Mouse (Mus musculus): ENCODE results near the gene Rbbp4. TPM values are rescaled to one million over a fixed set of nuclear protein-coding genes. Genes with fewer than 3 reads are reported as not detected.

The Rbbp4 gene
- polyA plus RNA-seq, 1 experiment from 2014 or later: 292 TPM

DNA sequence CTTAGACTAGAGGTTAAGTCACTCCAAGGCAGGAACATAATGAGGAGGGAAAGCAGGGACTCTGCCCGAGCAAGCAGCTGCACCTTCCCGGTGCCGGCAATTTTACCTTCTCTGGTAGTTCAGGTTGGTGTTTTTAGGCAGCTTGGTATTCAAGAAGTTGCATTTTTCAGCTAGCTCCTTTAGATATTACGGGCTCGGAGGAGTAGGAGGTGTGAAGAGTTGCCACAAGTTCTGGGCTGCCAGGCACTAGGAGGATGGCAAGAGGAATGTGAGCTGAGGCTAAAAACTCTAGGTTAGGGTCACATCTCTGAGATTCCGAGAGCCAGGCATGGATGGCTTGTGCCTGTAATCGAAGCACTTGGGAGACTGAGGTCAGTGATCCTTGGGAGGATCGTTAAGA, 45.5 kb downstream of the Rbbp4 start:
- ATAC-seq: no peak
- Histone ChIP-seq H3K27ac (no peak overlapping the region), H3K36me3 (no peaks in the 10 kb centered on the region), H3K4me1 (peaks cover 15% of the 10 kb centered on the region), H3K4me3 (no peak overlapping the region), H3K4me2 (no peak overlapping the region), H3K9ac (no peak overlapping the region), H3K27me3 (replicated peaks) (peaks cover 73% of the 10 kb centered on the region), H3K9me3 (replicated peaks) (no peaks in the 10 kb centered on the region)
- WGBS (ENCODE audit: insufficient replicate concordance): 84% methylated on average over 8 of the region's 8 CpGs

GRCm38 (mm10) chr4:129288067-129288466, 47.1 kb downstream of the Rbbp4 start:
- no peak for ATAC-seq
- no peak overlapping the region for H3K27ac ChIP-seq
- H3K4me3 ChIP-seq: no peak overlapping the region; the same call in 1 of the 2 replicates
- peak overlapping the region; percentile 95 for H3K4me2 ChIP-seq
- no peaks in the 10 kb centered on the region for H3K9me3 ChIP-seq (replicated peaks)
- WGBS (ENCODE audit: insufficient replicate concordance): 49% methylated on average over 3 of the region's 3 CpGs
- peaks cover 73% of the 10 kb centered on the region for H3K27me3 ChIP-seq (replicated peaks)
- H3K36me3 ChIP-seq: no peaks in the 10 kb centered on the region
- H3K9ac ChIP-seq: no peak overlapping the region
- peaks cover 15% of the 10 kb centered on the region for H3K4me1 ChIP-seq

GRCm38 (mm10) chr4:129287472-129287981, 47.6 kb downstream of the Rbbp4 start, which contains the start of gene Sync:
Sync (plus strand) TSS chr4:129287617.
- 0% methylated on average over 47 of the region's 53 CpGs for WGBS (ENCODE audit: insufficient replicate concordance)
- ATAC-seq: peak; percentile 45; the same call in 1 of the 2 replicates
- Histone ChIP-seq H3K27me3 (replicated peaks) (peaks cover 73% of the 10 kb centered on the region), H3K9me3 (replicated peaks) (no peaks in the 10 kb centered on the region), H3K9ac (peak within 1 kb of the TSS; percentile 63), H3K4me3 (peak within 1 kb of the TSS; percentile 60), H3K4me2 (peak within 1 kb of the TSS; percentile 95), H3K4me1 (peaks cover 15% of the 10 kb centered on the region), H3K36me3 (no peaks in the 10 kb centered on the region), H3K27ac (no peak within 1 kb of the TSS)

GRCm38 (mm10) chr4:129286683-129287471, 48.3 kb downstream of the Rbbp4 start:
- Histone ChIP-seq H3K27ac (no peak overlapping the region), H3K9ac (peak overlapping the region; percentile 63)
- ATAC-seq: 0 out of 2 replicates have a peak, but pooled peaks have one; percentile 10

GRCm38 (mm10) chr4:129286001-129286682, 49.0 kb downstream of the Rbbp4 start:
- H3K4me3 ChIP-seq: no peak overlapping the region
- H3K4me1 ChIP-seq: peaks cover 15% of the 10 kb centered on the region
- no peak for ATAC-seq

More at GRCm38 (mm10) chr4:129286683-129287471, 48.3 kb downstream of the Rbbp4 start:
- peak overlapping the region; percentile 60 for H3K4me3 ChIP-seq
- H3K36me3 ChIP-seq: no peaks in the 10 kb centered on the region
- WGBS (ENCODE audit: insufficient replicate concordance): 4% methylated on average over 28 of the region's 28 CpGs
- H3K4me2 ChIP-seq: peak overlapping the region; percentile 95
- H3K9me3 ChIP-seq (replicated peaks): no peaks in the 10 kb centered on the region
- H3K27me3 ChIP-seq (replicated peaks): peaks cover 72% of the 10 kb centered on the region
- peaks cover 15% of the 10 kb centered on the region for H3K4me1 ChIP-seq

GRCm38 (mm10) chr4:129284685-129285084, 50.5 kb downstream of the Rbbp4 start:
- Histone ChIP-seq H3K36me3 (no peaks in the 10 kb centered on the region), H3K4me3 (no peak overlapping the region), H3K27me3 (replicated peaks) (peaks cover 66% of the 10 kb centered on the region), H3K27ac (no peak overlapping the region), H3K9me3 (replicated peaks) (no peaks in the 10 kb centered on the region), H3K9ac (no peak overlapping the region), H3K4me2 (no peak overlapping the region), H3K4me1 (peaks cover 15% of the 10 kb centered on the region)
- WGBS (ENCODE audit: insufficient replicate concordance): 59% methylated on average over 2 of the region's 2 CpGs
- no peak for ATAC-seq

More at GRCm38 (mm10) chr4:129286001-129286682, 49.0 kb downstream of the Rbbp4 start:
- no peak overlapping the region for H3K9ac ChIP-seq
- H3K4me2 ChIP-seq: no peak overlapping the region
- no peaks in the 10 kb centered on the region for H3K9me3 ChIP-seq (replicated peaks)
- WGBS (ENCODE audit: insufficient replicate concordance): 61% methylated on average over 5 of the region's 5 CpGs
- no peak overlapping the region for H3K27ac ChIP-seq
- H3K36me3 ChIP-seq: no peaks in the 10 kb centered on the region
- peaks cover 72% of the 10 kb centered on the region for H3K27me3 ChIP-seq (replicated peaks)

- no peak for ATAC-seq
Measured at GRCm38 (mm10) chr4:129283226-129283625, 51.9 kb downstream of the Rbbp4 start.

DNA sequence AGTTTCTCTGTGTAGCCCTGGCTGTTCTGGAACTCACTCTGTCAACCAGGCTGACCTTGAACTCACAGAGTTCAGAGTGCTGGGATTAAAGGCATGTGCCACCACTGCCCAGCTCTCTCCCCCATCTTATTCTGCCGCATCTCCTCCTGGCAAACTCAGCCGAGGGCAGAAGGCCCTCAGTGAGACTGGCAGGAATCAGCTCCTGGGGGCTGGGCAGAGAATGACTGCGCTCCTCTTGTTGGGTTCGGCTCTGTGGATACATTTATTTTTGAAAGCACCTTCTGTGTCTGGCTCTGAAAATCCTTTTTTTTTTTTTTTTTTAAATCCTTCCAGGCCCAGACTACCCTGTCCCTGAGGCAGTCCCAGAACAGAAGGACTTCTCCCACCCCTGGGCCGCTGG, 52.4 kb downstream of the Rbbp4 start:
- H3K27ac ChIP-seq: no peak overlapping the region
- H3K4me1 ChIP-seq: peaks cover 10% of the 10 kb centered on the region
- no peak overlapping the region for H3K4me3 ChIP-seq
- no peaks in the 10 kb centered on the region for H3K9me3 ChIP-seq (replicated peaks)
- peaks cover 54% of the 10 kb centered on the region for H3K27me3 ChIP-seq (replicated peaks)
- no peak for ATAC-seq
- H3K4me2 ChIP-seq: no peak overlapping the region
- no peaks in the 10 kb centered on the region for H3K36me3 ChIP-seq
- WGBS (ENCODE audit: insufficient replicate concordance): 70% methylated on average over 5 of the region's 5 CpGs
- H3K9ac ChIP-seq: no peak overlapping the region

More at GRCm38 (mm10) chr4:129283226-129283625, 51.9 kb downstream of the Rbbp4 start:
- H3K9ac ChIP-seq: no peak overlapping the region
- peaks cover 54% of the 10 kb centered on the region for H3K27me3 ChIP-seq (replicated peaks)
- H3K4me3 ChIP-seq: no peak overlapping the region
- H3K36me3 ChIP-seq: no peaks in the 10 kb centered on the region
- no peak overlapping the region for H3K4me2 ChIP-seq
- H3K4me1 ChIP-seq: peaks cover 14% of the 10 kb centered on the region
- no peak overlapping the region for H3K27ac ChIP-seq
- 65% methylated on average over 5 of the region's 5 CpGs for WGBS (ENCODE audit: insufficient replicate concordance)
- H3K9me3 ChIP-seq (replicated peaks): no peaks in the 10 kb centered on the region

DNA sequence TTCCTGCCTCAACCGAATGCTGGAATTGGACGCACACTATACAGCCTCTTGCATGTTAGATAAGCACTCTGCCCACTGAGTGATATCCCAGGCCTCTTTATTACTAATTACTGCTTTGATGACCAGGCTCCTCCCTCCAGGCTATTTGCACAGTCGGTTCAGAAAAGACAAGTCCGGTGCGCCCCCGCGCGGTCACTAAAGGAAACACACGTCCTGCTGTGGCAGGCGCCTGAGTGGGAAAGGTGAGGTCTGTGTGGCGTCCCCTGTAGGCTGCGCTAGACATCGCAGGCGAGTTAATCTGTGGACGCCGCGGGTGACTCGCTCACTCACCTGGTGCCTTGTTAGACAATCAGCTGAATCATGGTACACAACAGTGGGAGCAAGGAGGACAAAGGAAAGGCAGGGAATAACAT, 58.7 kb downstream of the Rbbp4 start:
- ATAC-seq: peak; percentile 78

GRCm38 (mm10) chr4:129272756-129273046, 62.5 kb downstream of the Rbbp4 start:
- Histone ChIP-seq H3K9ac (no peak overlapping the region), H3K36me3 (no peaks in the 10 kb centered on the region), H3K27ac (no peak overlapping the region), H3K27me3 (replicated peaks) (peaks cover 21% of the 10 kb centered on the region), H3K4me3 (no peak overlapping the region), H3K4me1 (peaks cover 22% of the 10 kb centered on the region), H3K4me2 (no peak overlapping the region), H3K9me3 (replicated peaks) (no peaks in the 10 kb centered on the region)
- no peak for ATAC-seq
- WGBS (ENCODE audit: insufficient replicate concordance): 64% methylated on average over 5 of the region's 5 CpGs

More for the DNA sequence above, 58.7 kb downstream of the Rbbp4 start:
- Histone ChIP-seq H3K27me3 (replicated peaks) (peaks cover 22% of the 10 kb centered on the region), H3K9ac (no peak overlapping the region), H3K27ac (no peak overlapping the region), H3K4me2 (0 out of 2 replicates have a peak overlapping the region, but pooled peaks have one; percentile 14), H3K4me1 (peaks cover 18% of the 10 kb centered on the region), H3K4me3 (no peak overlapping the region), H3K9me3 (replicated peaks) (no peaks in the 10 kb centered on the region), H3K36me3 (no peaks in the 10 kb centered on the region)
- WGBS (ENCODE audit: insufficient replicate concordance): 1% methylated on average over 18 of the region's 18 CpGs

DNA sequence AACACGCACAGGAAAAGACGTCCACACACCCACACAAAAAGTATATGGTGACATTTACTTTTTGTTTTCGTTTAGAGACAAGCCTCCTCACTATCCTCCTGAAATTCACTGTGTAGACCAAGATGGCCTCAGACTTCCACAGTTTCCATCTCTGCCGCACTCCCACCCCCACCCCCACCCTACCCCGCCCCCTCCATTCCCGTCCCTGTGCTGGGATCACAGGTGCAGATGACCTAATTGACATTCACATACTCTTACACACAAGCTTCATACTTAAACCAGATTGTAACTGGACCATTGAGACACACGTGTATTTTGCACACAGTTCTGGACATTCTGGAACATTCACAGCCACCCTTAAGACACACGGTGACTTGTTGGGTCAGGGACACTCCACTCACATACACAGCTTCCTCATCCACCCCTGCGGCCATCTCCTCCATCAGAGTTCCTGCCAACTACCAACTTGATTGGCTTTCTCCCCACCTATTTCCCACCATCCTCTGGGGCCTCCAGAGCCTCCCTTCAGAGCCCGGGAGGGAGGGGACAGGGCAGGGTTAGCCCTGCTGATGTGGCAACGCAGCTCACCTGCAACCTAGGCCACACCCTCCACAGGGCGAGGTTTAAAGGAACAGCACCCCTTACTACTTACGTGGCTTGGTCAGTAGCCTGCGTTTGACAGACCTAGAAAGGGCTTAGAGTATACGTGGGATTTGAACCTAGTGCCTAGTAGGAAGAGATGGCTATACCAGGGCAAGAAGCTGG, 63.0 kb downstream of the Rbbp4 start:
- no peak overlapping the region for H3K4me3 ChIP-seq
- peaks cover 26% of the 10 kb centered on the region for H3K27me3 ChIP-seq (replicated peaks)
- H3K36me3 ChIP-seq: no peaks in the 10 kb centered on the region
- no peak overlapping the region for H3K27ac ChIP-seq
- ATAC-seq: no peak
- no peaks in the 10 kb centered on the region for H3K9me3 ChIP-seq (replicated peaks)
- H3K4me2 ChIP-seq: no peak overlapping the region
- H3K9ac ChIP-seq: no peak overlapping the region
- H3K4me1 ChIP-seq: peaks cover 25% of the 10 kb centered on the region
- 30% methylated on average over 15 of the region's 15 CpGs for WGBS (ENCODE audit: insufficient replicate concordance)
